Mouse (Mus musculus) forebrain, embryonic 15.5 days (tissue): ENCODE measurements around the gene Slc29a2. TPM values are rescaled to one million over a fixed set of nuclear protein-coding genes. Genes with fewer than 3 reads are reported as not detected.
"Not testable (repeated sequence)": the region's sequence is repeated elsewhere in the genome, so short reads cannot be mapped to it uniquely, and the experiment has no call there.

Experiments
- ATAC-seq: fragments of 200-750 bp; cut with Nextera tagmentation; replicated peaks from 2 replicates; pipeline ENCODE4 v1.8.0; 2017; ENCODE audit warnings: mild to moderate bottlenecking, moderate TSS enrichment, moderate library complexity
- H3K27ac ChIP-seq: fragments of 300-500 bp; sonication (generic); replicated peaks from 2 replicates; pipeline ENCODE4 v1.5.1; 2015; ENCODE audit warnings: mild to moderate bottlenecking, inconsistent platforms
- H3K27me3 ChIP-seq: fragments of 300-500 bp; sonication (generic); 2 replicates; pipeline ENCODE4 v1.6.1; 2015; ENCODE audit warnings: inconsistent platforms
- H3K36me3 ChIP-seq: fragments of 300-500 bp; sonication (generic); 2 replicates; pipeline ENCODE4 v1.6.1; 2015; ENCODE audit warnings: mild to moderate bottlenecking, inconsistent platforms
- H3K4me1 ChIP-seq: fragments of 300-500 bp; sonication (generic); 2 replicates; pipeline ENCODE4 v1.6.1; 2015; ENCODE audit warnings: inconsistent platforms
- H3K4me2 ChIP-seq: fragments of 300-500 bp; sonication (generic); replicated peaks from 2 replicates; pipeline ENCODE4 v1.6.1; 2015; ENCODE audit warnings: mild to moderate bottlenecking, inconsistent platforms
- H3K4me3 ChIP-seq: fragments of 300-500 bp; sonication (generic); 2 replicates; pipeline ENCODE4 v1.5.1; 2015; ENCODE audit warnings: mild to moderate bottlenecking, inconsistent platforms
- H3K9ac ChIP-seq: fragments of 300-500 bp; sonication (generic); replicated peaks from 2 replicates; pipeline ENCODE4 v1.6.1; 2015; ENCODE audit warnings: mild to moderate bottlenecking, inconsistent platforms
- H3K9me3 ChIP-seq: fragments of 300-500 bp; sonication (generic); 2 replicates; pipeline ENCODE4 v1.6.1; 2016; ENCODE audit warnings: inconsistent platforms
- WGBS: fragments of 180-500 bp; shearing (Covaris S2); methylation state at CpG from one replicate; pipeline ENCODE4 v1.1.7; 2015; ENCODE audit warnings: mixed read lengths; 5-methylcytosine and 5-hydroxymethylcytosine counted together
- polyA plus RNA-seq: library from polyadenylated mRNA; unstranded; fragments of >200 nt; fragmentation: Nextera tagmentation; extraction: Ambion mirVana; gene quantifications from 2 replicates; pipeline ENCODE4 v1.2.1, GENCODE M21; 2015

The Slc29a2 gene
- polyA plus RNA-seq, 1 experiment from 2014 or later: 10.4 TPM

- H3K4me3 ChIP-seq, H3K27ac ChIP-seq, H3K4me2 ChIP-seq, ATAC-seq, H3K36me3 ChIP-seq, H3K9me3 ChIP-seq, H3K27me3 ChIP-seq, H3K9ac ChIP-seq: not testable (repeated sequence)
- WGBS: 63% methylated on average over 2 of the region's 2 CpGs
- peaks cover 13% of the 10 kb centered on the region for H3K4me1 ChIP-seq
These were observed 20.0 kb upstream of the Slc29a2 start for GRCm38 (mm10) chr19:5003644-5004043.

GRCm38 (mm10) chr19:5004925-5005324 lies 18.7 kb upstream of the Slc29a2 start:
- Histone ChIP-seq H3K4me1 (peaks cover 11% of the 10 kb centered on the region), H3K9me3 (no peaks in the 10 kb centered on the region), H3K36me3 (no peaks in the 10 kb centered on the region), H3K27ac (no peak overlapping the region), H3K9ac (no peak overlapping the region), H3K27me3 (no peaks in the 10 kb centered on the region; the same call in 1 of the 2 replicates), H3K4me3 (no peak overlapping the region), H3K4me2 (no peak overlapping the region)
- ATAC-seq: no peak
- 66% methylated on average over 4 of the region's 4 CpGs for WGBS

GRCm38 (mm10) chr19:5013138-5013537 lies 10.5 kb upstream of the Slc29a2 start:
- no peak for ATAC-seq
- Histone ChIP-seq H3K4me1 (peaks cover 8% of the 10 kb centered on the region; the same call in 1 of the 2 replicates), H3K27ac (no peak overlapping the region), H3K4me3 (no peak overlapping the region), H3K36me3 (no peaks in the 10 kb centered on the region), H3K9ac (no peak overlapping the region), H3K4me2 (no peak overlapping the region), H3K27me3 (no peaks in the 10 kb centered on the region), H3K9me3 (no peaks in the 10 kb centered on the region)
- 59% methylated on average over 8 of the region's 8 CpGs for WGBS

- Histone ChIP-seq H3K36me3 (no peaks in the 10 kb centered on the region), H3K4me3 (no peak overlapping the region), H3K4me2 (no peak overlapping the region), H3K4me1 (peaks cover 8% of the 10 kb centered on the region; the same call in 1 of the 2 replicates), H3K27me3 (no peaks in the 10 kb centered on the region), H3K9ac (no peak overlapping the region), H3K27ac (no peak overlapping the region), H3K9me3 (no peaks in the 10 kb centered on the region)
- 14% methylated on average over 8 of the region's 8 CpGs for WGBS
- ATAC-seq: no peak
These were observed 8.7 kb upstream of the Slc29a2 start for GRCm38 (mm10) chr19:5014961-5015398.

- H3K36me3 ChIP-seq: no peaks in the 10 kb centered on the region
- no peak overlapping the region for H3K27ac ChIP-seq
- no peak overlapping the region for H3K9ac ChIP-seq
- no peak for ATAC-seq
- H3K9me3 ChIP-seq: no peaks in the 10 kb centered on the region
- H3K4me3 ChIP-seq: no peak overlapping the region
- H3K4me2 ChIP-seq: no peak overlapping the region
- peaks cover 8% of the 10 kb centered on the region; the same call in 1 of the 2 replicates for H3K4me1 ChIP-seq
- H3K27me3 ChIP-seq: no peaks in the 10 kb centered on the region
- WGBS: 37% methylated on average over 10 of the region's 10 CpGs
These were observed 7.4 kb upstream of the Slc29a2 start for GRCm38 (mm10) chr19:5016221-5016742.

- peaks cover 8% of the 10 kb centered on the region; the same call in 1 of the 2 replicates for H3K4me1 ChIP-seq
- ATAC-seq: no peak; the same call in 1 of the 2 replicates
- no peak overlapping the region for H3K4me2 ChIP-seq
- H3K9me3 ChIP-seq: no peaks in the 10 kb centered on the region
- H3K9ac ChIP-seq: no peak overlapping the region
- no peak overlapping the region for H3K27ac ChIP-seq
- no peaks in the 10 kb centered on the region for H3K27me3 ChIP-seq
- WGBS: 22% methylated on average over 12 of the region's 12 CpGs
- no peak overlapping the region for H3K4me3 ChIP-seq
- H3K36me3 ChIP-seq: no peaks in the 10 kb centered on the region
These were observed 6.9 kb upstream of the Slc29a2 start for GRCm38 (mm10) chr19:5016782-5017181.

- H3K4me1 ChIP-seq: peaks cover 8% of the 10 kb centered on the region; the same call in 1 of the 2 replicates
- ATAC-seq: no peak
- no peaks in the 10 kb centered on the region for H3K36me3 ChIP-seq
- no peak overlapping the region for H3K4me3 ChIP-seq
- no peak overlapping the region for H3K27ac ChIP-seq
- H3K9me3 ChIP-seq: no peaks in the 10 kb centered on the region
- WGBS: 90% methylated on average over 4 of the region's 4 CpGs
- H3K4me2 ChIP-seq: no peak overlapping the region
- H3K9ac ChIP-seq: no peak overlapping the region
- no peaks in the 10 kb centered on the region for H3K27me3 ChIP-seq
These were observed 6.0 kb upstream of the Slc29a2 start for GRCm38 (mm10) chr19:5017611-5018010.

GRCm38 (mm10) chr19:5018191-5018590 lies 5.5 kb upstream of the Slc29a2 start:
- 84% methylated on average over 3 of the region's 3 CpGs for WGBS
- H3K27me3 ChIP-seq: no peaks in the 10 kb centered on the region
- H3K27ac ChIP-seq: no peak overlapping the region
- H3K4me3 ChIP-seq: no peak overlapping the region
- peaks cover 13% of the 10 kb centered on the region; the same call in 1 of the 2 replicates for H3K4me1 ChIP-seq
- no peak overlapping the region for H3K9ac ChIP-seq
- no peak overlapping the region for H3K4me2 ChIP-seq
- no peaks in the 10 kb centered on the region for H3K36me3 ChIP-seq
- no peak for ATAC-seq
- no peaks in the 10 kb centered on the region for H3K9me3 ChIP-seq

- no peak for ATAC-seq
- 89% methylated on average over 2 of the region's 2 CpGs for WGBS
- Histone ChIP-seq H3K4me1 (peaks cover 16% of the 10 kb centered on the region), H3K27me3 (no peaks in the 10 kb centered on the region), H3K9me3 (no peaks in the 10 kb centered on the region), H3K27ac (no peak overlapping the region), H3K36me3 (no peaks in the 10 kb centered on the region), H3K9ac (no peak overlapping the region), H3K4me3 (no peak overlapping the region), H3K4me2 (no peak overlapping the region)
These were observed 2.2 kb upstream of the Slc29a2 start for GRCm38 (mm10) chr19:5021416-5021815.

- Histone ChIP-seq H3K27ac (no peak overlapping the region), H3K4me3 (no peak overlapping the region), H3K27me3 (no peaks in the 10 kb centered on the region), H3K36me3 (peaks cover 25% of the 10 kb centered on the region), H3K9me3 (no peaks in the 10 kb centered on the region), H3K9ac (no peak overlapping the region), H3K4me2 (no peak overlapping the region), H3K4me1 (peaks cover 13% of the 10 kb centered on the region)
- no peak for ATAC-seq
- WGBS: 92% methylated on average over 8 of the region's 8 CpGs
These were observed 2.5 kb downstream of the Slc29a2 start for GRCm38 (mm10) chr19:5026111-5026510.

- no peak for ATAC-seq
- Histone ChIP-seq H3K4me3 (no peak overlapping the region), H3K9ac (no peak overlapping the region), H3K27me3 (no peaks in the 10 kb centered on the region), H3K4me1 (peaks cover 3% of the 10 kb centered on the region), H3K36me3 (peaks cover 26% of the 10 kb centered on the region), H3K9me3 (no peaks in the 10 kb centered on the region), H3K27ac (no peak overlapping the region), H3K4me2 (no peak overlapping the region)
- WGBS: 82% methylated on average over 3 of the region's 3 CpGs
These were observed 9.0 kb downstream of the Slc29a2 start for GRCm38 (mm10) chr19:5032686-5033085.

- no peak for ATAC-seq
- H3K9me3 ChIP-seq: no peaks in the 10 kb centered on the region
- 84% methylated on average over 4 of the region's 4 CpGs for WGBS
- H3K9ac ChIP-seq: no peak overlapping the region
- H3K36me3 ChIP-seq: peaks cover under 1% of the 10 kb centered on the region; the same call in 1 of the 2 replicates
- H3K27ac ChIP-seq: no peak overlapping the region
- H3K4me3 ChIP-seq: no peak overlapping the region
- H3K4me1 ChIP-seq: peaks cover 28% of the 10 kb centered on the region
- no peak overlapping the region for H3K4me2 ChIP-seq
- H3K27me3 ChIP-seq: no peaks in the 10 kb centered on the region
These were observed 12.9 kb downstream of the Slc29a2 start for GRCm38 (mm10) chr19:5036577-5036976.
